In the genomic region with DNA sequence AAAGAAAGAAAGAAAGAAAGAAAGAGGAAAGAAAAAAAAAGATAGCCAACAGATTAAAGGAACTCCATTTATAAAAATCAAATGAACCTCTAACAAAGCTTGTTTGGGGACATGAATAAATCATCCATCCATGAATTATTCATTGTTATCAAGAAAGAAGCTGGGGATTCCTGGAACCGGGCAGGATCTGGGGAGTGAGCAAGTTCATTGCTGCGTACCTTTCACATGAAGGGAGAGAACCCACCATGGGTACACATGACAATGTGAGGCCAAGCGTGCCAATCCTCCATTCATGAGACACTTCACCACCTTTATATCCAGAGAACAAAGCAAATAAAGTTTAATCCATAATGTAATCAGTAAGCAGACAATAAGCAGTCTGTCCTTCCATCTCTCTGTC, we compare ENCODE assay signal across 17 mouse cellular contexts.
"Had no signal": no experiment of that assay in that cellular context is flagged by ENCODE, and none has a peak within 500 bp of the region (broad histone marks: within the 10 kb centered on the region; RNA-seq: fewer than 3 reads in every experiment).

No protein-coding gene starts in this region.

- H3K4me2 ChIP-seq: limb, embryonic 12.5 days; liver, embryonic 13.5 days; lung, embryonic 15.5 days; neural tube, embryonic 12.5 days had no signal

- ATAC-seq: liver, postnatal 0 days had no signal

- H3K9me3 ChIP-seq: limb, embryonic 12.5 days; liver, embryonic 13.5 days; lung, embryonic 15.5 days; neural tube, embryonic 12.5 days had no signal

- H3K9ac ChIP-seq: limb, embryonic 12.5 days; liver, embryonic 13.5 days; liver, postnatal 0 days; lung, embryonic 15.5 days; neural tube, embryonic 12.5 days had no signal

- H3K36me3 ChIP-seq: limb, embryonic 12.5 days; liver, embryonic 13.5 days; lung, embryonic 15.5 days; neural tube, embryonic 12.5 days had no signal

- DNase-seq: kidney, adult 9 months; kidney, postnatal 36 days; layer of hippocampus, adult 9-11 months; layer of hippocampus, postnatal 36 days; liver; liver, embryonic 13.5 days; liver, postnatal 0 days; lung, postnatal 14 days; right cerebral cortex, adult 18-20 months; right cerebral cortex, postnatal 25 days; thymus, postnatal 36 days had no signal

- H3K4me3 ChIP-seq: limb, embryonic 12.5 days; liver, embryonic 13.5 days; lung, embryonic 15.5 days; megakaryocyte, embryonic 14.5 days; neural tube, embryonic 12.5 days had no signal

- H3K4me1 ChIP-seq: limb, embryonic 12.5 days; liver, embryonic 13.5 days; lung, embryonic 15.5 days; megakaryocyte, embryonic 14.5 days; neural tube, embryonic 12.5 days had no signal

- H3K27me3 ChIP-seq: limb, embryonic 12.5 days; liver, embryonic 13.5 days; lung, embryonic 15.5 days; megakaryocyte, embryonic 14.5 days; neural tube, embryonic 12.5 days had no signal

- H3K27ac ChIP-seq: kidney, postnatal 0 days; limb, embryonic 12.5 days; liver, embryonic 13.5 days; lung, embryonic 15.5 days; macrophage; neural tube, embryonic 12.5 days had no signal
